In the genomic region with DNA sequence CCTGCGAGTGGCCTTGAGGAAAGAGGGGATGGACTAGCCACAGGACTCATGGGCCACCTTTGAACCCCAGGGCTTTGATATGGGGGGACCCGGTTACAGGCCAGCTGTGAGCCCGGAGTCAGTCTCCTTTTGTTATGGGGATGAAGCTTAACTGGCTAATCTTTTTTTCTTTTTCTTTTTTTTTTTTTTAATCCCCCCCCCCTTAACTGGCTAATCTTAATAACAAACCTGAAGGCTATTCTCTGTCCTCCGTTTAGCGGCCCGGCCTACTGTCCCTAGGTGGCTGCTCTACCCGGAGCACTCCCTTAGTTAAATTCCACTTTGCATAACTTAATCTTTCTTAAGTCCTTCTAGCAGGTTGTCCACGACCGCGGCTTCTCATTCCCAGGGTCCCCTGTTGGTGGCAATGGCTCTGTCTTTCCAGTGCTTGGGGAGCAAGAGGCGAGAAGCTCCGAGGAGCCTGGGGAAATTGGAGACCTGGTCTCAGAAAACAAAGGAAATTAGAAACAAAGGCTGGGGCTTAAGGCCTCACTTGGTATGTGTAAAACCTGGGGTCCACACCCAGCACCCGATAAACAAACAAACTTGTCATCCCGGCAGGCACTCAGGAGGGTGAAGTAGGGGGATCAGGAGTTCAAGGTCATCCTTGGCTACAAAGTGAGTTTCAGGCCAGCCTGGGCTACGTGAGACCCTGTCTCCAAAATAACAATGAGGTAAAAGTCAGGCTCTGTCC, we compare ENCODE assay signal across 8 mouse cellular contexts. TPM values are rescaled to one million over a fixed set of nuclear protein-coding genes. Genes with fewer than 3 reads are reported as not detected.
A peak's percentile ranks its signal among the peaks of the same experiment; 100 is the strongest.
DNase-seq lines count a peak whose midpoint lies in the region; ATAC-seq and TF ChIP-seq lines count a peak whose summit lies in the region.

No protein-coding gene starts in this region.

- H3K27me3 ChIP-seq in heart, embryonic 10.5 days (ENCODE audit: insufficient read depth, poor library complexity, severe bottlenecking): no peaks in the 10 kb centered on the region
- no peaks in the 10 kb centered on the region for H3K27me3 ChIP-seq in spleen, adult 2 months (ENCODE audit: control insufficient read depth, insufficient read depth, low read length)
- H3K27me3 ChIP-seq in kidney, embryonic 16.5 days (ENCODE audit: insufficient read depth, low read length): no peaks in the 10 kb centered on the region
- H3K27me3 ChIP-seq in stomach, embryonic 16.5 days (ENCODE audit: control insufficient read depth, insufficient read depth, low read length): no peaks in the 10 kb centered on the region

- H3K4me3 ChIP-seq in heart, embryonic 10.5 days: 0 out of 2 replicates have a peak overlapping the region, but pooled peaks have one; percentile 29
- no peak overlapping the region for H3K4me3 ChIP-seq in spleen, adult 2 months (ENCODE audit: extremely low read depth, insufficient read depth, insufficient read length)
- no peak overlapping the region for H3K4me3 ChIP-seq in kidney, embryonic 16.5 days (ENCODE audit: low read length)
- no peak overlapping the region for H3K4me3 ChIP-seq in stomach, embryonic 16.5 days (replicated peaks; ENCODE audit: low read length)

- H3K9me3 ChIP-seq in heart, embryonic 10.5 days: no peaks in the 10 kb centered on the region
- H3K9me3 ChIP-seq in kidney, embryonic 16.5 days (ENCODE audit: low read length): no peaks in the 10 kb centered on the region
- no peaks in the 10 kb centered on the region for H3K9me3 ChIP-seq in stomach, embryonic 16.5 days (replicated peaks; ENCODE audit: control insufficient read depth, low read length)

- 30% methylated on average over 15 of the region's 15 CpGs for WGBS in heart, embryonic 10.5 days
- WGBS in spleen, adult 2 months: 75% methylated on average over 15 of the region's 15 CpGs
- 31% methylated on average over 15 of the region's 15 CpGs for WGBS in kidney, embryonic 16.5 days
- 32% methylated on average over 15 of the region's 15 CpGs for WGBS in stomach, embryonic 16.5 days

- peaks cover 8% of the 10 kb centered on the region for H3K36me3 ChIP-seq in heart, embryonic 10.5 days
- H3K36me3 ChIP-seq in spleen, adult 2 months (ENCODE audit: control insufficient read depth, insufficient read depth, low read length): peaks cover 4% of the 10 kb centered on the region
- H3K36me3 ChIP-seq in kidney, embryonic 16.5 days (ENCODE audit: insufficient read depth, low read length): peaks cover 6% of the 10 kb centered on the region
- no peaks in the 10 kb centered on the region for H3K36me3 ChIP-seq in stomach, embryonic 16.5 days (ENCODE audit: control insufficient read depth, insufficient read depth, low read length)

- TF ChIP-seq CTCF in spleen, adult 2 months (IDR thresholded peaks at IDR 0.05; ENCODE audit: extremely low read depth, insufficient read depth, insufficient read length, insufficient replicate concordance): no peak

- peak overlapping the region; percentile 99 for H3K27ac ChIP-seq in heart, embryonic 10.5 days
- H3K27ac ChIP-seq in spleen, adult 2 months (ENCODE audit: insufficient read depth, low read length): peak overlapping the region; percentile 85
- peak overlapping the region; percentile 67 for H3K27ac ChIP-seq in kidney, embryonic 16.5 days (ENCODE audit: low read length)
- H3K27ac ChIP-seq in stomach, embryonic 16.5 days (ENCODE audit: low read length): peak overlapping the region; percentile 76

- peak overlapping the region; percentile 48 for H3K9ac ChIP-seq in kidney, embryonic 16.5 days (replicated peaks; ENCODE audit: low read length)
- peak overlapping the region; percentile 43; the same call in 1 of the 2 replicates for H3K9ac ChIP-seq in stomach, embryonic 16.5 days (ENCODE audit: low read length)

- peaks cover 72% of the 10 kb centered on the region for H3K4me1 ChIP-seq in heart, embryonic 10.5 days
- H3K4me1 ChIP-seq in spleen, adult 2 months (ENCODE audit: control insufficient read depth, insufficient read depth, insufficient read length): peaks cover 29% of the 10 kb centered on the region; the same call in 1 of the 2 replicates
- H3K4me1 ChIP-seq in kidney, embryonic 16.5 days (ENCODE audit: insufficient read depth, low read length): peaks cover 53% of the 10 kb centered on the region
- H3K4me1 ChIP-seq in stomach, embryonic 16.5 days (ENCODE audit: control insufficient read depth, insufficient read depth, low read length): peaks cover 40% of the 10 kb centered on the region

- TF ChIP-seq POLR2A in spleen, adult 2 months (IDR thresholded peaks at IDR 0.05; ENCODE audit: low read depth, low read length): no peak

- no peak for DNase-seq in heart, embryonic 10.5 days (ENCODE audit: low spot score)
- no peak for DNase-seq in heart, adult 8-10 months (ENCODE audit: low spot score)
- DNase-seq in spleen, adult 2 months (ENCODE audit: low read depth in 1 of 2, low spot score in 2 of 2): no peak
- no peak for DNase-seq in spleen, adult 12 weeks (ENCODE audit: low spot score)
- no peak for DNase-seq in right cerebral cortex, postnatal 36 days (ENCODE audit: low spot score in 2 of 2)
- no peak for DNase-seq in left cerebral cortex, adult 18-20 months (ENCODE audit: low spot score in 2 of 2)

- no peak for ATAC-seq in kidney, embryonic 16.5 days (ENCODE audit: low FRiP score, low TSS enrichment)
- ATAC-seq in stomach, embryonic 16.5 days (ENCODE audit: insufficient read depth, low FRiP score): no peak

- no peak overlapping the region for H3K4me2 ChIP-seq in kidney, embryonic 16.5 days (replicated peaks; ENCODE audit: low read depth, low read length)
- no peak overlapping the region for H3K4me2 ChIP-seq in stomach, embryonic 16.5 days (ENCODE audit: low read depth, low read length)

RNA-seq across cellular contexts. Expression of a gene that starts 4.1 kb away (rescaled TPM):
- polyA plus RNA-seq in heart, embryonic 10.5 days (2016; fragmentation: Nextera tagmentation; extraction: Ambion mirVana): 767 and 797 TPM in 2 replicates
- 1,000 to 10,000 TPM; 1,048 to 1,125 (median 1,067) TPM for total RNA-seq in heart, adult 8-10 months (2022)
- 238 and 259 TPM in 2 replicates for polyA plus RNA-seq in spleen, adult 2 months (2012; rRNA removed)
- 617 and 706 TPM in 2 replicates for polyA plus RNA-seq in kidney, embryonic 16.5 days (2015; fragmentation: Nextera tagmentation; extraction: Ambion mirVana)
- 445 and 507 TPM in 2 replicates for polyA plus RNA-seq in stomach, embryonic 16.5 days (2015; fragmentation: Nextera tagmentation; extraction: Ambion mirVana)
- 100 to 1,000 TPM; 554 to 575 TPM for total RNA-seq in left cerebral cortex, adult 18-20 months (2021)

RNA-seq across cellular contexts. Expression of a gene that starts 11.5 kb away (rescaled TPM):
- 181 and 233 TPM in 2 replicates for polyA plus RNA-seq in heart, embryonic 10.5 days (2016; fragmentation: Nextera tagmentation; extraction: Ambion mirVana)
- total RNA-seq in heart, adult 8-10 months (2022): 100 to 1,000 TPM in 2 of 4 experiments, 10 to 100 TPM in 2; 91.7 to 106 (median 100) TPM
- polyA plus RNA-seq in spleen, adult 2 months (2012; rRNA removed): 139 and 182 TPM in 2 replicates
- polyA plus RNA-seq in kidney, embryonic 16.5 days (2015; fragmentation: Nextera tagmentation; extraction: Ambion mirVana): 242 and 248 TPM in 2 replicates
- polyA plus RNA-seq in stomach, embryonic 16.5 days (2015; fragmentation: Nextera tagmentation; extraction: Ambion mirVana): 174 and 180 TPM in 2 replicates
- 10 to 100 TPM; 73.6 to 75.2 TPM for total RNA-seq in left cerebral cortex, adult 18-20 months (2021)

RNA-seq across cellular contexts. Expression of a gene that starts 34.6 kb away (rescaled TPM):
- 12.0 and 16.7 TPM in 2 replicates for polyA plus RNA-seq in heart, embryonic 10.5 days (2016; fragmentation: Nextera tagmentation; extraction: Ambion mirVana)
- 1 to 10 TPM; 2.9 to 5.1 (median 3.4) TPM for total RNA-seq in heart, adult 8-10 months (2022)
- 492 and 574 TPM in 2 replicates for polyA plus RNA-seq in spleen, adult 2 months (2012; rRNA removed)
- polyA plus RNA-seq in kidney, embryonic 16.5 days (2015; fragmentation: Nextera tagmentation; extraction: Ambion mirVana): 10.5 and 11.3 TPM in 2 replicates
- 7.8 and 9.7 TPM in 2 replicates for polyA plus RNA-seq in stomach, embryonic 16.5 days (2015; fragmentation: Nextera tagmentation; extraction: Ambion mirVana)
- total RNA-seq in left cerebral cortex, adult 18-20 months (2021): 1 to 10 TPM; 3.7 to 4.1 TPM

RNA-seq across cellular contexts. Expression of a gene that starts 54.3 kb away (rescaled TPM):
- 14.8 and 15.6 TPM in 2 replicates for polyA plus RNA-seq in heart, embryonic 10.5 days (2016; fragmentation: Nextera tagmentation; extraction: Ambion mirVana)
- total RNA-seq in heart, adult 8-10 months (2022): 10 to 100 TPM in 3 of 4 experiments, 1 to 10 TPM in 1; 9.5 to 12.0 (median 11.1) TPM
- polyA plus RNA-seq in spleen, adult 2 months (2012; rRNA removed): 95.0 and 122 TPM in 2 replicates
- 16.1 and 17.6 TPM in 2 replicates for polyA plus RNA-seq in kidney, embryonic 16.5 days (2015; fragmentation: Nextera tagmentation; extraction: Ambion mirVana)
- 17.2 and 19.0 TPM in 2 replicates for polyA plus RNA-seq in stomach, embryonic 16.5 days (2015; fragmentation: Nextera tagmentation; extraction: Ambion mirVana)
- total RNA-seq in left cerebral cortex, adult 18-20 months (2021): 10 to 100 TPM; 16.8 to 18.8 TPM

RNA-seq across cellular contexts. Expression of a gene that starts 54.8 kb away (rescaled TPM):
- 2.8 and 4.1 TPM in 2 replicates for polyA plus RNA-seq in heart, embryonic 10.5 days (2016; fragmentation: Nextera tagmentation; extraction: Ambion mirVana)
- total RNA-seq in heart, adult 8-10 months (2022): 1 to 10 TPM; 7.5 to 8.5 (median 8.0) TPM
- 50.4 and 64.5 TPM in 2 replicates for polyA plus RNA-seq in spleen, adult 2 months (2012; rRNA removed)
- polyA plus RNA-seq in kidney, embryonic 16.5 days (2015; fragmentation: Nextera tagmentation; extraction: Ambion mirVana): 4.2 and 4.4 TPM in 2 replicates
- polyA plus RNA-seq in stomach, embryonic 16.5 days (2015; fragmentation: Nextera tagmentation; extraction: Ambion mirVana): 6.3 and 7.4 TPM in 2 replicates
- 10 to 100 TPM; 13.0 to 13.7 TPM for total RNA-seq in left cerebral cortex, adult 18-20 months (2021)

Comparison
In these comparisons a context has a peak if more than half of its experiments do, and no peak if none do; other contexts are left out.
1. RNA of a gene that starts 34.6 kb away (polyA plus RNA-seq): 492 to 574 TPM in spleen, adult 2 months; 12.0 to 16.7 TPM in heart, embryonic 10.5 days, 10.5 to 11.3 TPM in kidney, embryonic 16.5 days and 7.8 to 9.7 TPM in stomach, embryonic 16.5 days; every median in the first group is over 10 times any median in the second.
2. Peak in every context shown above with its lines, with median percentiles within 50 percentile points of each other: H3K27ac ChIP-seq.